Comparison of ENCODE assay signal across 8 mouse cellular contexts in the genomic region with DNA sequence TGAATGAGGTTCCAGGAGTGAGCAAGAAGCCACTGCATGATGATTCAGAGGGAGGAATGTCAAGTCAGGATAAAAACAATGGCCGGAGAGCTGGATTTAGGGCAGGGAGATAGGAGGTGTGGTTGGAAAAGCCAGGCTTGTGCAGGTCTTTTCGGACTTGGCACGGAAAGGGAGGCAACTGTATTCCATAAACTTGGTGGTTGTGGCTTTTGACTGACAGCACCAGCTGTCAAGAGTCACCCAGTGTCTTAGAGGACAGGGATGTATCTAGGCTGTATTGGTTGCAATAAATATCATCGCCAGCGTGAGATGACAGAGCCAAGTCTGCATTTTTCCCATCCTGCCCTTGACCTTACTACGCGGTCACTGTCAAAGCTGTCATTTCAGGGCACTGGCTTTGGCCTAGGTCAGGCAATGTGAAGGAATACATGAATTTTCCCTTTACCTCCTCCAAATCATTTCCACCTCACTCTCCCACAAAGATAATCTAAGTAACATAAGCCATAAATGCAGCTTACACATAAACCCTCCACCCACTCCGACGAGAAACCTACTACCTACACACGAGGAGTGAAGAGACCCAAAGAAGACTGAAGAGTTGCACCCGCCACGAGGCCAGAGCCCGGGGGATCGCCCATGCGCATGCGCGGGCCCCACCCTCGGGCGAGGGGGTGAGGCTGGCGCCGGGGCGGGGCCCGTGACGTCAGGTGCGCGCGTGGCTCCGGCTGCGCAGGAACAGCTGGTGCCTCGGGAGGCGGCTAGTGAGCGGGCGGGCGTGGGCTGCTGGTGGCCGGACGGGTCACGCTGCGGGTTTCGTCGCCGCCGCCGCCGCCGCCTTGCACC. TPM values are rescaled to one million over a fixed set of nuclear protein-coding genes. Genes with fewer than 3 reads are reported as not detected.
DNase-seq lines count a peak whose midpoint lies in the region; ATAC-seq lines count a peak whose summit lies in the region.

No protein-coding gene starts in this region.

- peak; percentile 94 for DNase-seq in T-cell, adult 2 months (ENCODE audit: low spot score)
- DNase-seq in cerebellum, postnatal 25 days: peak; percentile 97 to 99
- peak; percentile 67 to 88 for DNase-seq in frontal cortex, postnatal 25 days (ENCODE audit: low spot score in 2 of 2)
- DNase-seq in hindbrain, embryonic 14.5 days (ENCODE audit: low spot score): peak; percentile 96
- peak; percentile 93 for DNase-seq in layer of hippocampus, postnatal 36 days
- DNase-seq in lung, postnatal 25 days (ENCODE audit: low spot score): peak; percentile 92
- peak; percentile 87 for DNase-seq in retina, adult 2 months (ENCODE audit: low read depth, low spot score)
- peak; percentile 97 for DNase-seq in thymus, postnatal 25 days

- H3K27me3 ChIP-seq in hindbrain, embryonic 14.5 days (ENCODE audit: control insufficient read depth, insufficient read depth, low read length): no peaks in the 10 kb centered on the region

- no peaks in the 10 kb centered on the region for H3K9me3 ChIP-seq in hindbrain, embryonic 14.5 days (ENCODE audit: control insufficient read depth, low read length)

- ATAC-seq in hindbrain, embryonic 14.5 days (ENCODE audit: low FRiP score): peak; percentile 92

- H3K27ac ChIP-seq in hindbrain, embryonic 14.5 days: peak overlapping the region; percentile 65

- peak overlapping the region; percentile 68 for H3K4me3 ChIP-seq in hindbrain, embryonic 14.5 days (replicated peaks; ENCODE audit: low read length)

- peak overlapping the region; percentile 73 for H3K9ac ChIP-seq in hindbrain, embryonic 14.5 days

- H3K4me1 ChIP-seq in hindbrain, embryonic 14.5 days (replicated peaks; ENCODE audit: control insufficient read depth, insufficient read depth, low read length): peaks cover 23% of the 10 kb centered on the region

- WGBS in hindbrain, embryonic 14.5 days: 9% methylated on average over 41 of the region's 45 CpGs

- no peaks in the 10 kb centered on the region for H3K36me3 ChIP-seq in hindbrain, embryonic 14.5 days (replicated peaks; ENCODE audit: control insufficient read depth, insufficient read depth)

- peak overlapping the region; percentile 98 for H3K4me2 ChIP-seq in hindbrain, embryonic 14.5 days (replicated peaks)

RNA-seq across cellular contexts. Expression of a gene that starts 7.6 kb away (rescaled TPM):
- polyA plus RNA-seq in hindbrain, embryonic 14.5 days (2014; fragmentation: Nextera tagmentation; extraction: Ambion mirVana): 13.0 and 14.0 TPM in 2 replicates
- total RNA-seq in layer of hippocampus, postnatal 36 days (2021): 10 to 100 TPM; 16.3 to 19.9 TPM

RNA-seq across cellular contexts. Expression of a gene that starts 29.0 kb away (rescaled TPM):
- 0.79 TPM in 1 of 2 replicates, not detected in the other for polyA plus RNA-seq in hindbrain, embryonic 14.5 days (2014; fragmentation: Nextera tagmentation; extraction: Ambion mirVana)
- not detected for total RNA-seq in layer of hippocampus, postnatal 36 days (2021)

RNA-seq across cellular contexts. Expression of a gene that starts 56.7 kb away (rescaled TPM):
- 13.0 and 17.5 TPM in 2 replicates for polyA plus RNA-seq in hindbrain, embryonic 14.5 days (2014; fragmentation: Nextera tagmentation; extraction: Ambion mirVana)
- total RNA-seq in layer of hippocampus, postnatal 36 days (2021): 10 to 100 TPM; 43.0 to 48.0 TPM

Comparison
In these comparisons a context has a peak if more than half of its experiments do, and no peak if none do; other contexts are left out.
1. Peak in every context shown above with its lines: DNase-seq, ATAC-seq, H3K4me3 ChIP-seq and H3K27ac ChIP-seq.